Mouse (Mus musculus): ENCODE results near the gene Egfem1. TPM values are rescaled to one million over a fixed set of nuclear protein-coding genes. Genes with fewer than 3 reads are reported as not detected.

Gene Egfem1
- polyA plus RNA-seq, 1 experiment: not detected

GRCm38 (mm10) chr3:29432109-29433091 is 350.6 kb downstream of the Egfem1 start:
- TF ChIP-seq MYOG (IDR thresholded peaks at IDR 0.05; ENCODE audit: control insufficient read depth, extremely low read depth, insufficient read length): no peak
- no peak for TF ChIP-seq MAX (IDR thresholded peaks at IDR 0.05)
- TF ChIP-seq FOSL1 (IDR thresholded peaks at IDR 0.05; ENCODE audit: insufficient read depth, low read length, poor library complexity, severe bottlenecking): no peak
- no peak for TF ChIP-seq CTCF (IDR thresholded peaks at IDR 0.05; ENCODE audit: control insufficient read depth, insufficient read depth, insufficient read length)
- TF ChIP-seq MYOD1 (IDR thresholded peaks at IDR 0.05; ENCODE audit: control insufficient read depth, insufficient read length, low read depth): no peak
- TF ChIP-seq CEBPB (IDR thresholded peaks at IDR 0.05; ENCODE audit: low read depth): no peak
- TF ChIP-seq USF1 (IDR thresholded peaks at IDR 0.05; ENCODE audit: low read depth): no peak
- Histone ChIP-seq H3K79me3 (ENCODE audit: low read depth) (no peaks in the 10 kb centered on the region), H3ac (ENCODE audit: control insufficient read depth, insufficient read length, low read depth) (no peak overlapping the region), H3K36me3 (ENCODE audit: control insufficient read depth, insufficient read depth) (no peaks in the 10 kb centered on the region), H3K79me2 (ENCODE audit: control insufficient read depth, insufficient read depth) (no peaks in the 10 kb centered on the region), H3K27me3 (ENCODE audit: control insufficient read depth, insufficient read depth, insufficient read length) (no peaks in the 10 kb centered on the region), H3K4me3 (ENCODE audit: insufficient read depth, poor library complexity, severe bottlenecking) (no peak overlapping the region)

GRCm38 (mm10) chr3:29443024-29443423 is 361.2 kb downstream of the Egfem1 start:
- Histone ChIP-seq H3K79me3 (ENCODE audit: low read depth) (no peaks in the 10 kb centered on the region), H3K4me3 (ENCODE audit: insufficient read depth, poor library complexity, severe bottlenecking) (no peak overlapping the region), H3K36me3 (ENCODE audit: control insufficient read depth, insufficient read depth) (no peaks in the 10 kb centered on the region), H3ac (ENCODE audit: control insufficient read depth, insufficient read length, low read depth) (no peak overlapping the region), H3K79me2 (ENCODE audit: control insufficient read depth, insufficient read depth) (no peaks in the 10 kb centered on the region), H3K27me3 (ENCODE audit: control insufficient read depth, insufficient read depth, insufficient read length) (no peaks in the 10 kb centered on the region)
- no peak for TF ChIP-seq MAX (IDR thresholded peaks at IDR 0.05)
- no peak for TF ChIP-seq FOSL1 (IDR thresholded peaks at IDR 0.05; ENCODE audit: insufficient read depth, low read length, poor library complexity, severe bottlenecking)
- TF ChIP-seq CTCF (IDR thresholded peaks at IDR 0.05; ENCODE audit: control insufficient read depth, insufficient read depth, insufficient read length): no peak
- no peak for TF ChIP-seq MYOG (IDR thresholded peaks at IDR 0.05; ENCODE audit: control insufficient read depth, extremely low read depth, insufficient read length)
- TF ChIP-seq USF1 (IDR thresholded peaks at IDR 0.05; ENCODE audit: low read depth): no peak
- no peak for TF ChIP-seq CEBPB (IDR thresholded peaks at IDR 0.05; ENCODE audit: low read depth)
- TF ChIP-seq MYOD1 (IDR thresholded peaks at IDR 0.05; ENCODE audit: control insufficient read depth, insufficient read length, low read depth): no peak

- no peak overlapping the region for H3K4me3 ChIP-seq (ENCODE audit: insufficient read depth, poor library complexity, severe bottlenecking)
- H3K79me3 ChIP-seq (ENCODE audit: low read depth): no peaks in the 10 kb centered on the region
- no peaks in the 10 kb centered on the region for H3K79me2 ChIP-seq (ENCODE audit: control insufficient read depth, insufficient read depth)
- no peak for TF ChIP-seq MYOG (IDR thresholded peaks at IDR 0.05; ENCODE audit: control insufficient read depth, extremely low read depth, insufficient read length)
- no peak for TF ChIP-seq CEBPB (IDR thresholded peaks at IDR 0.05; ENCODE audit: low read depth)
- no peak for TF ChIP-seq CTCF (IDR thresholded peaks at IDR 0.05; ENCODE audit: control insufficient read depth, insufficient read depth, insufficient read length)
- TF ChIP-seq FOSL1 (IDR thresholded peaks at IDR 0.05; ENCODE audit: insufficient read depth, low read length, poor library complexity, severe bottlenecking): no peak
- no peak for TF ChIP-seq MAX (IDR thresholded peaks at IDR 0.05)
- TF ChIP-seq USF1 (IDR thresholded peaks at IDR 0.05; ENCODE audit: low read depth): no peak
- no peak for TF ChIP-seq MYOD1 (IDR thresholded peaks at IDR 0.05; ENCODE audit: control insufficient read depth, insufficient read length, low read depth)
- no peak overlapping the region for H3ac ChIP-seq (ENCODE audit: control insufficient read depth, insufficient read length, low read depth)
- H3K27me3 ChIP-seq (ENCODE audit: control insufficient read depth, insufficient read depth, insufficient read length): no peaks in the 10 kb centered on the region
- H3K36me3 ChIP-seq (ENCODE audit: control insufficient read depth, insufficient read depth): no peaks in the 10 kb centered on the region
These were observed 362.8 kb downstream of the Egfem1 start for GRCm38 (mm10) chr3:29444661-29445060.

GRCm38 (mm10) chr3:29446081-29446480 is 364.3 kb downstream of the Egfem1 start:
- no peak overlapping the region for H3K4me3 ChIP-seq (ENCODE audit: insufficient read depth, poor library complexity, severe bottlenecking)
- no peak overlapping the region for H3ac ChIP-seq (ENCODE audit: control insufficient read depth, insufficient read length, low read depth)
- H3K27me3 ChIP-seq (ENCODE audit: control insufficient read depth, insufficient read depth, insufficient read length): no peaks in the 10 kb centered on the region
- TF ChIP-seq MYOD1 (IDR thresholded peaks at IDR 0.05; ENCODE audit: control insufficient read depth, insufficient read length, low read depth) (no peak), MAX (IDR thresholded peaks at IDR 0.05) (no peak), FOSL1 (IDR thresholded peaks at IDR 0.05; ENCODE audit: insufficient read depth, low read length, poor library complexity, severe bottlenecking) (no peak), MYOG (IDR thresholded peaks at IDR 0.05; ENCODE audit: control insufficient read depth, extremely low read depth, insufficient read length) (no peak), USF1 (IDR thresholded peaks at IDR 0.05; ENCODE audit: low read depth) (no peak)
- H3K36me3 ChIP-seq (ENCODE audit: control insufficient read depth, insufficient read depth): no peaks in the 10 kb centered on the region
- no peaks in the 10 kb centered on the region for H3K79me2 ChIP-seq (ENCODE audit: control insufficient read depth, insufficient read depth)
- H3K79me3 ChIP-seq (ENCODE audit: low read depth): no peaks in the 10 kb centered on the region

GRCm38 (mm10) chr3:29448829-29449406 is 367.1 kb downstream of the Egfem1 start:
- no peaks in the 10 kb centered on the region for H3K27me3 ChIP-seq (ENCODE audit: control insufficient read depth, insufficient read depth, insufficient read length)
- no peak overlapping the region for H3K4me3 ChIP-seq (ENCODE audit: insufficient read depth, poor library complexity, severe bottlenecking)
- no peak overlapping the region for H3ac ChIP-seq (ENCODE audit: control insufficient read depth, insufficient read length, low read depth)
- no peaks in the 10 kb centered on the region for H3K79me3 ChIP-seq (ENCODE audit: low read depth)
- no peak for TF ChIP-seq CEBPB (IDR thresholded peaks at IDR 0.05; ENCODE audit: low read depth)
- TF ChIP-seq MYOD1 (IDR thresholded peaks at IDR 0.05; ENCODE audit: control insufficient read depth, insufficient read length, low read depth): no peak
- TF ChIP-seq CTCF (IDR thresholded peaks at IDR 0.05; ENCODE audit: control insufficient read depth, insufficient read depth, insufficient read length): no peak
- TF ChIP-seq FOSL1 (IDR thresholded peaks at IDR 0.05; ENCODE audit: insufficient read depth, low read length, poor library complexity, severe bottlenecking): no peak
- no peak for TF ChIP-seq MAX (IDR thresholded peaks at IDR 0.05)
- no peak for TF ChIP-seq USF1 (IDR thresholded peaks at IDR 0.05; ENCODE audit: low read depth)
- no peak for TF ChIP-seq MYOG (IDR thresholded peaks at IDR 0.05; ENCODE audit: control insufficient read depth, extremely low read depth, insufficient read length)
- H3K79me2 ChIP-seq (ENCODE audit: control insufficient read depth, insufficient read depth): no peaks in the 10 kb centered on the region
- H3K36me3 ChIP-seq (ENCODE audit: control insufficient read depth, insufficient read depth): no peaks in the 10 kb centered on the region
